Mouse (Mus musculus): ENCODE measurements around the gene Bicra.

DNA sequence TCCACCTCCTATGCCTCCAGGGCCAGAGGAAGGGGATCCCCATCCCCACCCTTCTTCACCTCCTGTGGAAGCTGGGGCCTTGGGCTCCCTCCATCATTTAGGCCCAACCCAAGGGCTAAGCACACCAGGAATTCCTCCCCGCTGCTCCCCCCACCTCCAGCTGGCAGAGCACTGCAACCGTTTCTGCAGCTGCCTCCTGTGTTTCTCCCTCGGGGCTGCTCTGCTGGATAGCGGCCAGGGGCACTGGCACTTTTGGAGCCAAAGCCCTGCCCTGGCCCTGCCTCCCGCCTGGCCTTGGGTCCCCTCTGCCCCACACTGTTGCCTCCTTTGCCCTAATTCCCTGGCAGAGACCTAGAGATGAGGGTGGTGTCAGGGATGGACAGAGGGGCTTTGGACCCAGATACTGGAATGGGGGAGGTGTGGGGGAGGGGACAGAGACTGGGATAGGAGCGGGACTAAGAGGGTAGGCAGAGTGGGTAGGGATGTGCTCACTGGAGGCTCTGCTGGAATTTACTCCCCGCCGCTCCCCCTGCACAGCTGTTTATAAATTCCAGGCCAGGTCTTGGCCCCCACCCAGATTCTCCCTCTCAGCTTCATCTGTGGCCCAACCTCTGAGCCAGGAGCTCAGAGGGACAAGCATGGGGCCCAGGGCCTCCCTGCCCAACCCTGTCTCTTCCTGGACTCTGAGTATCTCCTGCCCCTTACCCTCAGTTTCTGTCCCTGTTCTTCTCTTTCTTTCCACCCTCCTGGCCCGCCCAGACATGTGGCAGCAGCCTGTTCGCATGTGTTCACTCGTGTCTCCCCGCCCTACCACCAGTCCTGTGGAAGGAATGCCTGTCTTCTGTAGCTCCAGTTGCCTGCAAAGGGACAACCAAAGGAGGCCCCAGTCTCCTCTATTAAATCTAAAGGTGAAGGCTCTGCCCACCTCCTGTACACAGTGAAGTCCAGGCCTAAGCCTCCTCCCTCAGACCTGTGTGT lies 85.1 kb downstream of the Bicra start:
- no peak for TF ChIP-seq EP300 (IDR thresholded peaks at IDR 0.05; ENCODE audit: low read length)
- no peak for TF ChIP-seq CTCF (conservative IDR thresholded peaks at IDR 0.05 in 1 of 2, IDR thresholded peaks at IDR 0.05 in 1 of 2; ENCODE audit: low read depth in 2 of 2, low read length in 2 of 2)
- TF ChIP-seq ELF1 (IDR thresholded peaks at IDR 0.05; ENCODE audit: low read depth, low read length): no peak
- TF ChIP-seq ZC3H11A (IDR thresholded peaks at IDR 0.05; ENCODE audit: low read depth, low read length): no peak
- no peak for TF ChIP-seq E2F4 (IDR thresholded peaks at IDR 0.05; ENCODE audit: insufficient replicate concordance, low read depth, low read length)
- TF ChIP-seq CHD1 (IDR thresholded peaks at IDR 0.05; ENCODE audit: low read depth, low read length): no peak
- TF ChIP-seq MAFK (IDR thresholded peaks at IDR 0.05; ENCODE audit: insufficient replicate concordance, low read length): no peak
- no peak for TF ChIP-seq MEF2A (IDR thresholded peaks at IDR 0.05; ENCODE audit: borderline replicate concordance, low read depth, low read length)
- no peak for TF ChIP-seq MXI1 (IDR thresholded peaks at IDR 0.05; ENCODE audit: low read depth, low read length)
- TF ChIP-seq CHD2 (IDR thresholded peaks at IDR 0.05; ENCODE audit: low read length): no peak
- TF ChIP-seq RAD21 (IDR thresholded peaks at IDR 0.05; ENCODE audit: low read depth, low read length): no peak
- TF ChIP-seq NRF1 (IDR thresholded peaks at IDR 0.05; ENCODE audit: low read depth, low read length): no peak
- TF ChIP-seq RCOR1 (conservative IDR thresholded peaks at IDR 0.05; ENCODE audit: low read depth, low read length): no peak
- no peak for TF ChIP-seq MAZ (IDR thresholded peaks at IDR 0.05; ENCODE audit: low read depth, low read length)
